12 mouse cellular contexts compared by ENCODE assay signal in genomic region chr11:113467313-113467811, GRCm38 (mm10).
DNase-seq lines count a peak whose midpoint lies in the region; ATAC-seq and TF ChIP-seq lines count a peak whose summit lies in the region.
"Had no signal": no experiment of that assay in that cellular context is flagged by ENCODE, and none has a peak within 500 bp of the region (broad histone marks: within the 10 kb centered on the region; RNA-seq: fewer than 3 reads in every experiment).

No protein-coding gene starts in this region.

- 87% methylated on average over 12 of the region's 12 CpGs for WGBS in embryonic facial prominence, embryonic 11.5 days
- 65% methylated on average over 12 of the region's 12 CpGs for WGBS in hindbrain, embryonic 10.5 days
- 26% methylated on average over 12 of the region's 12 CpGs for WGBS in midbrain, embryonic 13.5 days

- TF ChIP-seq EP300 in CH12.LX (IDR thresholded peaks at IDR 0.05; ENCODE audit: low read length): 0 out of 2 replicates have a peak, but pooled peaks have one; percentile 27

- peaks cover 5 to 69% of the 10 kb centered on the region in 2 experiments; a peak in 3 of 4 replicates for H3K4me1 ChIP-seq in CH12.LX (ENCODE audit: control insufficient read depth in 1 of 2, insufficient read depth in 2 of 2)
- H3K4me1 ChIP-seq in embryonic facial prominence, embryonic 11.5 days (ENCODE audit: control insufficient read depth, insufficient read depth, low read length): no peaks in the 10 kb centered on the region
- peaks cover 55% of the 10 kb centered on the region for H3K4me1 ChIP-seq in hindbrain, embryonic 10.5 days (replicated peaks)
- H3K4me1 ChIP-seq in midbrain, embryonic 13.5 days (replicated peaks): peaks cover 37% of the 10 kb centered on the region

- no peak overlapping the region for H3K27ac ChIP-seq in CH12.LX (ENCODE audit: insufficient read depth, low read depth)
- peak overlapping the region; percentile 38; the same call in 1 of the 2 replicates for H3K27ac ChIP-seq in embryonic facial prominence, embryonic 11.5 days (replicated peaks; ENCODE audit: low read depth, low read length)
- H3K27ac ChIP-seq in hindbrain, embryonic 10.5 days: peak overlapping the region; percentile 88
- peak overlapping the region; percentile 88 for H3K27ac ChIP-seq in midbrain, embryonic 13.5 days
- H3K27ac ChIP-seq: gastrocnemius, adult 2 months; liver, embryonic 14.5 days had no signal

- peaks cover 0 to 40% of the 10 kb centered on the region in 2 experiments for H3K36me3 ChIP-seq in CH12.LX (replicated peaks in 1 of 2; ENCODE audit: control insufficient read depth in 1 of 2, insufficient read depth in 1 of 2, low read length in 1 of 2)
- H3K36me3 ChIP-seq in embryonic facial prominence, embryonic 11.5 days (replicated peaks; ENCODE audit: control insufficient read depth, insufficient read depth, low read depth, low read length): no peaks in the 10 kb centered on the region
- no peaks in the 10 kb centered on the region for H3K36me3 ChIP-seq in hindbrain, embryonic 10.5 days
- H3K36me3 ChIP-seq in midbrain, embryonic 13.5 days: no peaks in the 10 kb centered on the region

- TF ChIP-seq RAD21 in CH12.LX (IDR thresholded peaks at IDR 0.05; ENCODE audit: low read depth, low read length): no peak

- no peak overlapping the region for H3K4me3 ChIP-seq in CH12.LX (replicated peaks in 1 of 3; ENCODE audit: low read depth in 2 of 3, low read length in 2 of 3, poor library complexity in 1 of 3)
- no peak overlapping the region for H3K4me3 ChIP-seq in embryonic facial prominence, embryonic 11.5 days (ENCODE audit: low read depth, low read length)
- H3K4me3 ChIP-seq in hindbrain, embryonic 10.5 days: peak overlapping the region; percentile 1; the same call in 1 of the 2 replicates
- no peak overlapping the region for H3K4me3 ChIP-seq in midbrain, embryonic 13.5 days (replicated peaks)
- H3K4me3 ChIP-seq: gastrocnemius, adult 2 months had no signal

- no peaks in the 10 kb centered on the region for H3K79me2 ChIP-seq in CH12.LX (replicated peaks; ENCODE audit: control insufficient read depth, extremely low read depth, insufficient read depth, poor library complexity, severe bottlenecking)

- TF ChIP-seq POLR2A in CH12.LX (IDR thresholded peaks at IDR 0.05; ENCODE audit: low read depth, low read length): no peak

- DNase-seq in CH12.LX (ENCODE audit: extremely low read depth): peak; percentile 42
- no peak for DNase-seq in embryonic facial prominence, embryonic 11.5 days (ENCODE audit: low spot score)
- peak; percentile 27 for DNase-seq in hindbrain, embryonic 10.5 days (ENCODE audit: low spot score)
- DNase-seq in lung, postnatal 36 days: no peak
- DNase-seq in natural killer cell, adult 2 months (ENCODE audit: low spot score in 2 of 2): no peak
- no peak for DNase-seq in adrenal gland, adult 8-10 months
- DNase-seq: cerebellum, postnatal 25 days; gastrocnemius, adult 2 months; kidney, adult 18-20 months had no signal

- no peak for TF ChIP-seq CTCF in CH12.LX (conservative IDR thresholded peaks at IDR 0.05 in 1 of 2, IDR thresholded peaks at IDR 0.05 in 1 of 2; ENCODE audit: low read depth in 2 of 2, low read length in 2 of 2)

- no peak overlapping the region for H3K9ac ChIP-seq in CH12.LX (ENCODE audit: insufficient read depth, low read depth)
- H3K9ac ChIP-seq in embryonic facial prominence, embryonic 11.5 days (replicated peaks; ENCODE audit: low read length): no peak overlapping the region
- no peak overlapping the region for H3K9ac ChIP-seq in midbrain, embryonic 13.5 days (replicated peaks)
- H3K9ac ChIP-seq: liver, embryonic 14.5 days had no signal

- dilution Hi-C loops in CH12.LX (cut with MboI; ENCODE audit: extremely low pct_ligation_motif_present, extremely low pct_unique_long_range_greater_than_20kb, low sequenced_read_pairs): no loop called here

- H3K4me2 ChIP-seq in CH12.LX (ENCODE audit: insufficient read depth, low read depth, poor library complexity, severe bottlenecking): no peak overlapping the region
- no peak overlapping the region for H3K4me2 ChIP-seq in embryonic facial prominence, embryonic 11.5 days (ENCODE audit: low read depth, low read length)
- peak overlapping the region; percentile 2; the same call in 1 of the 2 replicates for H3K4me2 ChIP-seq in midbrain, embryonic 13.5 days (replicated peaks)

- no peaks in the 10 kb centered on the region for H3K9me3 ChIP-seq in CH12.LX (replicated peaks; ENCODE audit: low read length)
- no peaks in the 10 kb centered on the region for H3K9me3 ChIP-seq in embryonic facial prominence, embryonic 11.5 days (replicated peaks; ENCODE audit: control insufficient read depth, low read length)
- no peaks in the 10 kb centered on the region for H3K9me3 ChIP-seq in hindbrain, embryonic 10.5 days
- H3K9me3 ChIP-seq in midbrain, embryonic 13.5 days: no peaks in the 10 kb centered on the region

- H3K27me3 ChIP-seq in CH12.LX (replicated peaks): no peaks in the 10 kb centered on the region
- no peaks in the 10 kb centered on the region for H3K27me3 ChIP-seq in embryonic facial prominence, embryonic 11.5 days (ENCODE audit: control insufficient read depth, insufficient read depth, low read length)
- H3K27me3 ChIP-seq in hindbrain, embryonic 10.5 days (ENCODE audit: insufficient read depth, poor library complexity, severe bottlenecking): no peaks in the 10 kb centered on the region
- no peaks in the 10 kb centered on the region for H3K27me3 ChIP-seq in midbrain, embryonic 13.5 days

- in situ Hi-C loops in CH12.LX (cut with MboI; ENCODE audit: low pct_ligation_motif_present, low pct_unique_long_range_greater_than_20kb, low sequenced_read_pairs): no loop called here

- peak; percentile 57; the same call in 1 of the 2 replicates for ATAC-seq in embryonic facial prominence, embryonic 11.5 days (replicated peaks; ENCODE audit: insufficient number of reproducible peaks, low FRiP score, low TSS enrichment, low read depth)
- ATAC-seq in midbrain, embryonic 13.5 days: peak; percentile 75
- no peak for ATAC-seq in erythroid progenitor cell, adult 5-6 weeks (replicated peaks; ENCODE audit: low FRiP score, poor library complexity, severe bottlenecking)

TF ChIP-seq in CH12.LX, 34 proteins besides CTCF, POLR2A, EP300 and RAD21:
- no peak for TF ChIP-seq USF2 (conservative IDR thresholded peaks at IDR 0.05; ENCODE audit: low read depth, low read length)
- no peak for TF ChIP-seq MEF2A (IDR thresholded peaks at IDR 0.05; ENCODE audit: borderline replicate concordance, low read depth, low read length)
- TF ChIP-seq MXI1 (IDR thresholded peaks at IDR 0.05; ENCODE audit: low read depth, low read length): no peak
- TF ChIP-seq HCFC1 (IDR thresholded peaks at IDR 0.05; ENCODE audit: low read depth, low read length): no peak
- 0 out of 2 replicates have a peak, but pooled peaks have one; percentile 11 for TF ChIP-seq ETS1 (conservative IDR thresholded peaks at IDR 0.05; ENCODE audit: low read depth, low read length)
- TF ChIP-seq ZKSCAN1 (IDR thresholded peaks at IDR 0.05; ENCODE audit: borderline replicate concordance, low read depth, low read length): no peak
- no peak for TF ChIP-seq MAZ (IDR thresholded peaks at IDR 0.05; ENCODE audit: low read depth, low read length)
- TF ChIP-seq CHD2 (IDR thresholded peaks at IDR 0.05; ENCODE audit: low read length): no peak
- no peak for TF ChIP-seq NRF1 (IDR thresholded peaks at IDR 0.05; ENCODE audit: low read depth, low read length)
- no peak for TF ChIP-seq ZC3H11A (IDR thresholded peaks at IDR 0.05; ENCODE audit: low read depth, low read length)
- peak; percentile 31; the same call in 1 of the 2 replicates for TF ChIP-seq TCF12 (IDR thresholded peaks at IDR 0.05; ENCODE audit: low read depth, low read length)

Comparison
In these comparisons a context has a peak if more than half of its experiments do, and no peak if none do; other contexts are left out.
1. DNase-seq: peak in CH12.LX (single experiment) and hindbrain, embryonic 10.5 days (single experiment); none in embryonic facial prominence, embryonic 11.5 days (single experiment), lung, postnatal 36 days (single experiment), natural killer cell, adult 2 months (0 of 2) and adrenal gland, adult 8-10 months (single experiment).